Mouse (Mus musculus) myocyte (in vitro differentiated cells): Measurements from ENCODE around the gene Exph5. TPM values are rescaled to one million over a fixed set of nuclear protein-coding genes. Genes with fewer than 3 reads are reported as not detected.

Experiments used
- H3K27me3 ChIP-seq: one replicate; pipeline ENCODE4 v1.6.1; 2011; ENCODE audit not compliant: control insufficient read depth, insufficient read depth, insufficient read length
- H3K36me3 ChIP-seq: one replicate; pipeline ENCODE4 v1.6.1; 2011; ENCODE audit not compliant: control insufficient read depth, insufficient read depth
- H3K4me2 ChIP-seq: one replicate; pipeline ENCODE4 v1.6.1; 2011; ENCODE audit warnings: low read depth, control low read depth
- H3K4me3 ChIP-seq: one replicate; pipeline ENCODE4 v1.5.1; 2011; ENCODE audit warnings: mild to moderate bottlenecking, control low read depth, moderate library complexity
- H3K79me2 ChIP-seq: one replicate; pipeline ENCODE4 v1.6.1; 2011; ENCODE audit not compliant: control insufficient read depth, insufficient read depth
- H3ac ChIP-seq: one replicate; pipeline ENCODE4 v1.6.1; 2011; ENCODE audit not compliant: control insufficient read depth, insufficient read length
- CEBPB ChIP-seq: IDR thresholded peaks from 2 replicates; pipeline ENCODE4 v1.6.1; 2011; ENCODE audit warnings: mild to moderate bottlenecking, moderate library complexity; ENCODE audit not compliant: poor library complexity, insufficient read depth, severe bottlenecking
- MAX ChIP-seq: IDR thresholded peaks from one replicate; pipeline ENCODE4 v1.6.1; 2011; ENCODE audit warnings: low read depth, mild to moderate bottlenecking, control low read depth
- MYOD1 ChIP-seq, 3 experiments: IDR thresholded peaks; one replicate each; pipeline ENCODE4 v1.6.1; 2011; ENCODE audit warnings: control low read depth in 2 of 3, low read depth in 2 of 3, mild to moderate bottlenecking in 2 of 3, moderate library complexity in 1 of 3; ENCODE audit not compliant: insufficient read length in 2 of 3, control insufficient read depth in 1 of 3
- MYOG ChIP-seq, 3 experiments: IDR thresholded peaks; one replicate each; pipeline ENCODE4 v1.6.1; 2011; ENCODE audit warnings: control low read depth in 2 of 3, low read depth in 2 of 3, mild to moderate bottlenecking in 2 of 3; ENCODE audit not compliant: insufficient read length in 2 of 3, control insufficient read depth in 1 of 3, insufficient read depth in 1 of 3
- POLR2A ChIP-seq: IDR thresholded peaks from one replicate; pipeline ENCODE4 v1.6.1; 2011; ENCODE audit warnings: low read depth, mild to moderate bottlenecking, control low read depth, moderate library complexity; ENCODE audit not compliant: insufficient read length
- POLR2AphosphoS2 ChIP-seq: IDR thresholded peaks from one replicate; pipeline ENCODE4 v1.6.1; 2011; ENCODE audit warnings: low read depth, control low read depth; ENCODE audit not compliant: insufficient read length
- REST ChIP-seq: IDR thresholded peaks from one replicate; pipeline ENCODE4 v1.6.1; 2011; ENCODE audit warnings: mild to moderate bottlenecking, control low read depth, moderate library complexity; ENCODE audit not compliant: insufficient read depth, insufficient read length
- SRF ChIP-seq: IDR thresholded peaks from one replicate; pipeline ENCODE4 v1.6.1; 2011; ENCODE audit warnings: low read depth; ENCODE audit not compliant: control insufficient read depth, insufficient read length
- TCF12 ChIP-seq: IDR thresholded peaks from one replicate; pipeline ENCODE4 v1.6.1; 2011; ENCODE audit warnings: mild to moderate bottlenecking, control low read depth; ENCODE audit not compliant: poor library complexity, insufficient read depth, severe bottlenecking
- TCF3 ChIP-seq: IDR thresholded peaks from one replicate; pipeline ENCODE4 v1.6.1; 2011; ENCODE audit warnings: low read depth, control low read depth; ENCODE audit not compliant: insufficient read length
- USF1 ChIP-seq: IDR thresholded peaks from one replicate; pipeline ENCODE4 v1.6.1; 2011; ENCODE audit warnings: low read depth, mild to moderate bottlenecking, control low read depth, moderate library complexity
- polyA plus RNA-seq: library from polyadenylated mRNA; unstranded; fragments of >200 nt; fragmentation: generic; extraction: Trizol; gene quantifications from one replicate; pipeline ENCODE4 v1.2.1, GENCODE M21; 2012; ENCODE audit warnings: missing spikeins

Gene Exph5
- polyA plus RNA-seq, 1 experiment = not detected

DNA sequence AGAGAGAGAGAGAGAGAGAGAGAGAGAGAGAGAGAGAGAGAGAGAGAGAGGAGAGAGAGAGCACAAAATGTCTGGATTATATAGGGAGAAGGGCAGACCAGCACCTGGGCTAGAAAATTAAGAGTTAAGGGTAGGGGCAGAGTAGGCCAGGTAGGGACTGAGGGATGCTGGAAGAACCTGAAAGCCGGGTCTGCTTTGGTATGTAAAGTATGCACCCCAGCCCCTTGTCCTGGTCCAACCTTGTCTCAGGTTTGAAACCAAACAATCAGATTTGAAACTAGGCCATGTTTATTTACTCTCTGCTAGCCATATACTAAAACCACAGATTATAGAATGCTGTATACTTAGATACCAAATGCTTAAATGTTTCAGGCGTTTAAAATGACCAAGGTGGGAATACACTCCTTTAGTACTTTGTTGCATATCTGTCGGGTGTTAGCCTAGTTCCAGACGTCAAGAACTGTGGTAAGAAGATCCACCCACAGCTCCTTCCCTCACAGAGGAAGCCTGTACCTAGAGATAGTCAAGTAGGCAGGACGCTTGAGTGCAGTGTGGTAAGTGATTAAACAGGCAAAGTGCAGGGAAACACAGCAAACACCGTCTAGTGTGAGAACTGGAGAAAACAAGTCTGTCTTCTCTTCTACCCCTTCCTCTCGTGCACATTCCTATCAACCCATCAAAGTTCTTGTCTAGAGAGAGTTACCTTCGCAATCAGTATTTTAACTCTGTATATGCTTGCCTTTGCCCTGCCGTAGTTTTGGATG is 120.8 kb downstream of the Exph5 start:
- H3K4me3 ChIP-seq = no peak overlapping the region
- H3K36me3 ChIP-seq = no peaks in the 10 kb centered on the region
- H3K27me3 ChIP-seq = no peaks in the 10 kb centered on the region
- no peak overlapping the region for H3ac ChIP-seq
- no peaks in the 10 kb centered on the region for H3K79me2 ChIP-seq
- no peak overlapping the region for H3K4me2 ChIP-seq
- TF ChIP-seq MYOD1 (IDR thresholded peaks at IDR 0.05; ENCODE audit: control insufficient read depth in 1 of 3, insufficient read length in 2 of 3, low read depth in 2 of 3) = no peak
- TF ChIP-seq MAX = no peak
- no peak for TF ChIP-seq SRF
- TF ChIP-seq TCF12 = no peak
- no peak for TF ChIP-seq TCF3
- no peak for TF ChIP-seq MYOG (IDR thresholded peaks at IDR 0.05; ENCODE audit: control insufficient read depth in 1 of 3, insufficient read depth in 1 of 3, insufficient read length in 2 of 3, low read depth in 2 of 3)
- no peak for TF ChIP-seq POLR2A
- no peak for TF ChIP-seq POLR2AphosphoS2
- no peak for TF ChIP-seq USF1
- TF ChIP-seq CEBPB = no peak
- no peak for TF ChIP-seq REST

DNA sequence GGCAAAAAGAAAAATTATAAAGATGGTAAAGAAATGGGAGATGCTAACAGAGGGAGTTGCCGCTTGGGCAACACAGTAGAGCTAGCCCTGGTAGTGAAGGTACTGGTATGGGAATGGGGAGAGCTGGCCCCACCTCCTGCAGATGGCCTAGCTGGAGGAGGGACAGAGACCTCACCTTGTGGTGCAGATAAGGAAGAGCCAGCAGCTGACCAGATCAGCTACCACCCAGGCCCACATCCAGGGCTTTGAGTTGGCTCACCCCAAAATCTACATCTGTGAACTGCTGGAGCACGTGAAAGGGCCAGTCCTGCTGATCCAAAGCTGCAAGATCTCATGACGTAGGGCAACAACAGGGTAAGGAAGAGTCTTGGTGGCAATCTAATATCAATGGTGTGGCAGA is 125.3 kb downstream of the Exph5 start:
- no peak overlapping the region for H3ac ChIP-seq
- H3K27me3 ChIP-seq = no peaks in the 10 kb centered on the region
- no peaks in the 10 kb centered on the region for H3K79me2 ChIP-seq
- no peak overlapping the region for H3K4me3 ChIP-seq
- no peaks in the 10 kb centered on the region for H3K36me3 ChIP-seq
- H3K4me2 ChIP-seq = peak overlapping the region; percentile 50
- TF ChIP-seq MAX = no peak
- no peak for TF ChIP-seq TCF3
- no peak for TF ChIP-seq TCF12
- TF ChIP-seq POLR2A = no peak
- peak in 1 of 3 experiments; percentile 8 for TF ChIP-seq MYOD1 (IDR thresholded peaks at IDR 0.05; ENCODE audit: control insufficient read depth in 1 of 3, insufficient read length in 2 of 3, low read depth in 2 of 3)
- no peak for TF ChIP-seq CEBPB
- TF ChIP-seq MYOG (IDR thresholded peaks at IDR 0.05; ENCODE audit: control insufficient read depth in 1 of 3, insufficient read depth in 1 of 3, insufficient read length in 2 of 3, low read depth in 2 of 3) = peak in 1 of 3 experiments; percentile 25
- TF ChIP-seq USF1 = no peak

Other genes with a start within 250 kb of the Exph5 start
- gene Ddx10, start 53.6 kb upstream of the Exph5 start, polyA plus RNA-seq = 7.5 TPM
- gene Kdelc2, start 82.4 kb downstream of the Exph5 start, polyA plus RNA-seq = 4.5 TPM
- 0.59 TPM for gene 4930550C14Rik, start 100.7 kb downstream of the Exph5 start, polyA plus RNA-seq
- gene Atm, start 235.1 kb downstream of the Exph5 start, polyA plus RNA-seq = 1.6 TPM
- 1.8 TPM for gene Npat, start 235.4 kb downstream of the Exph5 start, polyA plus RNA-seq